Mouse (Mus musculus): ENCODE data around the gene Hnf4a. TPM values are rescaled to one million over a fixed set of nuclear protein-coding genes. Genes with fewer than 3 reads are reported as not detected.

Hnf4a gene
- total and polyA plus RNA-seq, 3 experiments: 0.39 to 1.1 TPM; not detected in 1

- no peaks in the 10 kb centered on the region for H3K9me3 ChIP-seq (replicated peaks; ENCODE audit: insufficient read depth, low read length)
- H3K36me3 ChIP-seq (ENCODE audit: control insufficient read depth in 1 of 2, insufficient read depth in 2 of 2, low read length in 2 of 2): no peaks in the 10 kb centered on the region
- TF ChIP-seq EP300 (IDR thresholded peaks at IDR 0.05; ENCODE audit: low read depth in 1 of 2, low read length in 2 of 2) (no peak), RAD21 (IDR thresholded peaks at IDR 0.05; ENCODE audit: low read depth, low read length) (no peak), KAT2A (conservative IDR thresholded peaks at IDR 0.05; ENCODE audit: low read depth, low read length) (no peak), ZC3H11A (IDR thresholded peaks at IDR 0.05; ENCODE audit: low read depth, low read length) (no peak), CHD2 (IDR thresholded peaks at IDR 0.05; ENCODE audit: low read length) (no peak), UBTF (IDR thresholded peaks at IDR 0.05; ENCODE audit: borderline replicate concordance, insufficient read depth, low read depth, low read length) (no peak), SIN3A (IDR thresholded peaks at IDR 0.05; ENCODE audit: low read length) (no peak), MYC (IDR thresholded peaks at IDR 0.05; ENCODE audit: low read depth, low read length) (no peak), NRF1 (IDR thresholded peaks at IDR 0.05; ENCODE audit: insufficient read depth, low read depth, low read length, poor library complexity, severe bottlenecking) (no peak), POLR2A (IDR thresholded peaks at IDR 0.05; ENCODE audit: control insufficient read depth in 1 of 2, insufficient read depth in 1 of 2, low read depth in 1 of 2, low read length in 2 of 2, poor library complexity in 1 of 2) (no peak), GATA1 (IDR thresholded peaks at IDR 0.05; ENCODE audit: low read depth, low read length) (no peak), USF1 (IDR thresholded peaks at IDR 0.05; ENCODE audit: low read depth, low read length) (no peak)
- H3K4me3 ChIP-seq (ENCODE audit: control insufficient read depth in 1 of 2, insufficient read depth in 1 of 2, low read depth in 2 of 2, low read length in 2 of 2): no peak overlapping the region
- no peaks in the 10 kb centered on the region for H3K4me1 ChIP-seq (ENCODE audit: control insufficient read depth in 1 of 2, insufficient read depth in 2 of 2, low read length in 2 of 2)
- peaks cover 5 to 17% of the 10 kb centered on the region in 2 experiments; a peak in 3 of 4 replicates for H3K27me3 ChIP-seq (ENCODE audit: control insufficient read depth in 1 of 2, insufficient read depth in 2 of 2, low read length in 2 of 2)
- H3K79me2 ChIP-seq (ENCODE audit: control insufficient read depth, insufficient read depth, low read length, poor library complexity): no peaks in the 10 kb centered on the region
- H3K27ac ChIP-seq (ENCODE audit: control insufficient read depth, low read depth, low read length): no peak overlapping the region
- H3K9ac ChIP-seq (ENCODE audit: control insufficient read depth, low read depth, low read length, poor library complexity, severe bottlenecking): no peak overlapping the region
- no peak for DNase-seq (ENCODE audit: low read depth, low spot score)
Measured at GRCm38 (mm10) chr2:163558548-163558947, 51.9 kb downstream of the Hnf4a start.

DNA sequence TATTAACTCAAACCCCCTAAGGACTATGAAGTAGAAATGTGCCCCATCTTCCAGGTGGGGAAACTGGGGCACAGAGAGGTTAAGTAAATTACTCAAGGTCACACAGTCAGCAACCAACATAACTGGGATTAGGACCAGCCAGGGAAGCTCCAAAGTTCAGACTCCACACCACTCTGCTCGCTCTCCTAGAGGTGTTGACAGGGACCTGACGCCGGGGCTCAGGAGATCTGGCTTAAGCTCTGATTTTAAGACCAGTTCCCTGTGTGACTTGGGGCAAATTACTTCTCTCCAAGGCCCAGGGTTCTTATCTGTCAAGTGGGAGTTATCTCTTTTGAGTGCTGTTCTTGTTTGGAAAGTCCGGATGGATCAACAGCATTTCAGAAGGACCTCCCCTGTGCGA, 52.6 kb downstream of the Hnf4a start:
- no peak overlapping the region for H3K9ac ChIP-seq (ENCODE audit: control insufficient read depth, low read depth, low read length, poor library complexity, severe bottlenecking)
- no peaks in the 10 kb centered on the region for H3K79me2 ChIP-seq (ENCODE audit: control insufficient read depth, insufficient read depth, low read length, poor library complexity)
- H3K9me3 ChIP-seq (replicated peaks; ENCODE audit: insufficient read depth, low read length): no peaks in the 10 kb centered on the region
- peaks cover 5 to 17% of the 10 kb centered on the region in 2 experiments; a peak in 3 of 4 replicates for H3K27me3 ChIP-seq (ENCODE audit: control insufficient read depth in 1 of 2, insufficient read depth in 2 of 2, low read length in 2 of 2)
- H3K4me3 ChIP-seq (ENCODE audit: control insufficient read depth in 1 of 2, insufficient read depth in 1 of 2, low read depth in 2 of 2, low read length in 2 of 2): no peak overlapping the region
- H3K36me3 ChIP-seq (ENCODE audit: control insufficient read depth in 1 of 2, insufficient read depth in 2 of 2, low read length in 2 of 2): no peaks in the 10 kb centered on the region
- no peak for DNase-seq (ENCODE audit: low read depth, low spot score)
- H3K27ac ChIP-seq (ENCODE audit: control insufficient read depth, low read depth, low read length): no peak overlapping the region
- no peak for TF ChIP-seq HCFC1 (IDR thresholded peaks at IDR 0.05; ENCODE audit: low read depth, low read length)
- no peak for TF ChIP-seq RAD21 (IDR thresholded peaks at IDR 0.05; ENCODE audit: low read depth, low read length)
- no peaks in the 10 kb centered on the region for H3K4me1 ChIP-seq (ENCODE audit: control insufficient read depth in 1 of 2, insufficient read depth in 2 of 2, low read length in 2 of 2)

DNA sequence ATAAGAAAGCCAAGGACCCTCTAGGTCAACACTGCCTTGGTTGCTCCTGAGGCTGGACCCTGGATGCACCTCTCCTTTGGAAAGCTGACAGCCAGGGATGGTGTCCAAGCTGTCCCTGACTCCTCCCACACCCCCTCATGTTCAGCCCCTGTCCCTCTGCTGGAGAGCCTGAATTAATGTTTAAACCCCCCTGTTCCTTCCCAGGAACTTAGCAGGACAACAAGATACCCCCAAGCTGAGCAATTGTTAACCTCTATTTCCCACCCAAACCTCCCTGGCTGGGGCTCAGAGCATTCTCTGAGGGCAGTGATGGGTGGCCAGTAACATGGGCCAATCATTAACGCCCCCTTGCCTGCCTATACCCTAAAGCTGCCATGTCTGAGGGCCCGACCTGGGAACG, 53.6 kb downstream of the Hnf4a start:
- Histone ChIP-seq H3K9ac (ENCODE audit: control insufficient read depth, low read depth, low read length, poor library complexity, severe bottlenecking) (no peak overlapping the region), H3K27ac (ENCODE audit: control insufficient read depth, low read depth, low read length) (no peak overlapping the region), H3K79me2 (ENCODE audit: control insufficient read depth, insufficient read depth, low read length, poor library complexity) (no peaks in the 10 kb centered on the region), H3K4me1 (ENCODE audit: control insufficient read depth in 1 of 2, insufficient read depth in 2 of 2, low read length in 2 of 2) (no peaks in the 10 kb centered on the region), H3K9me3 (replicated peaks; ENCODE audit: insufficient read depth, low read length) (no peaks in the 10 kb centered on the region), H3K27me3 (ENCODE audit: control insufficient read depth in 1 of 2, insufficient read depth in 2 of 2, low read length in 2 of 2) (peaks cover 5 to 17% of the 10 kb centered on the region in 2 experiments; a peak in 3 of 4 replicates), H3K36me3 (ENCODE audit: control insufficient read depth in 1 of 2, insufficient read depth in 2 of 2, low read length in 2 of 2) (no peaks in the 10 kb centered on the region), H3K4me3 (ENCODE audit: control insufficient read depth in 1 of 2, insufficient read depth in 1 of 2, low read depth in 2 of 2, low read length in 2 of 2) (no peak overlapping the region)
- DNase-seq (ENCODE audit: low read depth, low spot score): no peak
- TF ChIP-seq TAL1 (IDR thresholded peaks at IDR 0.05; ENCODE audit: low read length) (no peak), POLR2AphosphoS2 (IDR thresholded peaks at IDR 0.05; ENCODE audit: low read length) (no peak), MAZ (IDR thresholded peaks at IDR 0.05; ENCODE audit: low read depth, low read length) (no peak), TBP (IDR thresholded peaks at IDR 0.05; ENCODE audit: low read depth, low read length) (no peak), RAD21 (IDR thresholded peaks at IDR 0.05; ENCODE audit: low read depth, low read length) (no peak), MYC (IDR thresholded peaks at IDR 0.05; ENCODE audit: low read depth, low read length) (no peak), CHD2 (IDR thresholded peaks at IDR 0.05; ENCODE audit: low read length) (no peak), NELFE (IDR thresholded peaks at IDR 0.05; ENCODE audit: low read depth, low read length) (no peak), POLR2A (IDR thresholded peaks at IDR 0.05; ENCODE audit: control insufficient read depth in 1 of 2, insufficient read depth in 1 of 2, low read depth in 1 of 2, low read length in 2 of 2, poor library complexity in 1 of 2) (no peak), USF2 (IDR thresholded peaks at IDR 0.05; ENCODE audit: borderline replicate concordance in 1 of 2, insufficient read depth in 1 of 2, low read depth in 1 of 2, low read length in 2 of 2) (no peak), UBTF (IDR thresholded peaks at IDR 0.05; ENCODE audit: borderline replicate concordance, insufficient read depth, low read depth, low read length) (no peak), E2F4 (IDR thresholded peaks at IDR 0.05; ENCODE audit: borderline replicate concordance, low read depth, low read length) (no peak), CTCF (IDR thresholded peaks at IDR 0.05 in 2 of 3, conservative IDR thresholded peaks at IDR 0.05 in 1 of 3; ENCODE audit: control insufficient read depth in 1 of 3, insufficient read depth in 1 of 3, low read depth in 2 of 3, low read length in 3 of 3, poor library complexity in 1 of 3, severe bottlenecking in 1 of 3) (no peak), USF1 (IDR thresholded peaks at IDR 0.05; ENCODE audit: low read depth, low read length) (no peak), CHD1 (IDR thresholded peaks at IDR 0.05; ENCODE audit: low read depth, low read length) (no peak), BHLHE40 (IDR thresholded peaks at IDR 0.05; ENCODE audit: borderline replicate concordance, low read depth, low read length) (no peak), TCF12 (IDR thresholded peaks at IDR 0.05; ENCODE audit: low read depth, low read length) (no peak), ZMIZ1 (IDR thresholded peaks at IDR 0.05; ENCODE audit: low read depth, low read length) (no peak), NRF1 (IDR thresholded peaks at IDR 0.05; ENCODE audit: insufficient read depth, low read depth, low read length, poor library complexity, severe bottlenecking) (no peak)

Measured in MEL (cell line).